Mouse (Mus musculus): ENCODE results near the gene Ccer2. TPM values are rescaled to one million over a fixed set of nuclear protein-coding genes. Genes with fewer than 3 reads are reported as not detected.

Gene Ccer2
- not detected in 4 replicates for total RNA-seq (2023)

DNA sequence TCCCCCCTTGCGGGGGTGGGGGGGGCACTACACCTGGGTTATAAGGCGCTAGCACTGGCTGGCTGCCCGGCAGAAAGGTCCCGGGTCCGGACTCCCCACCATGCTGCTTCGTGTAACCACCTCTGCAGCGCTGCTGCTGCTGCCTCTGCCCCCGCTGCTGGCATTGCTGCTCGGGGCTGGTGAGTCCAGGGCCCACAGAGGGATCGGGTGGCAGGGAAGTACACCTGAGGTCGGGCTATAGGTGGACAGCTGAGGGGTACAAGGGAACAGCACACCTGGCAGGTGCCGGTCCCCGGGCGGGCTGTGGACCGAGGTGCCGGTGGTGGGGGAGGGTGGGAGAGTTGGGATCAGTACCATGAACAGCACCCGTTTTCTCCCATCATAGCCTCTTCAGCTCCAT is at the start of gene Ccer2:
TSS of gene Ccer2 (plus strand) at position 96 of the 400 bp plus-strand sequence.

DNA sequence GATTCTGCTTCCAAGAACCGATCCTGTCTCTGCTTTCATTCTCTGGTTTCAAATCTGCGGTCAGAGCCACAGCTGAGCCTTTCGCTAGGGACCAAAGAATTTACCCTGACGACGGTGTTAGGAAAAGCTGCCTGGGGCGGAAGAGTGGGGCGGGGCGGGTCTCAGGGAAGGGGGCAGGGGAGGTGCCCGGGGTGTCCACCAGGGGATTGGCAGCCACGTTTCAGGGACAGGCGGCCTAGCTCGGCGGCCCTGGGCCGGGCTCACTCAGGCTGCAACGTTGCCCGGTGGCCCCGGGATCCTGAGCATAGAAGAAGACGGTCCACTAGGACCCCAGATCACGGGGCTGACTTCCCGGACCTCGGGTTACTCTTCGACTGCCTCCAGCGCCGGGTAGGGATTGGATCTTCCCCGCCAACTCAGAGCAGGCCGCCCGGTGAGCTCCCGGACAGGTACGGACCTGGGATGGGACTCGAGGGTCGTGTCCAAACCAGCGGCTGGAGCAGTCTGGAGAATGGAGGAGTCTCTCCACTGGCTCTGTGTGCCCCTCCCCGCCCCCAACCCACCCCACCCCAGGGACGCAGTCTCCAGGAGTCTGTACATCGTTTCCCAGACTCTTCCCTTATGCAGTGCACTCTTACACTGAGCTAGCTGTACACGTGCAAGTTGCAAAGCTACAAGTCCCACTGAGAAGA is 39.2 kb upstream of the Ccer2 start, which contains the start of gene Fbxo17:
TSS of gene Fbxo17 (plus strand) at position 215 of the 692 bp plus-strand sequence.

DNA sequence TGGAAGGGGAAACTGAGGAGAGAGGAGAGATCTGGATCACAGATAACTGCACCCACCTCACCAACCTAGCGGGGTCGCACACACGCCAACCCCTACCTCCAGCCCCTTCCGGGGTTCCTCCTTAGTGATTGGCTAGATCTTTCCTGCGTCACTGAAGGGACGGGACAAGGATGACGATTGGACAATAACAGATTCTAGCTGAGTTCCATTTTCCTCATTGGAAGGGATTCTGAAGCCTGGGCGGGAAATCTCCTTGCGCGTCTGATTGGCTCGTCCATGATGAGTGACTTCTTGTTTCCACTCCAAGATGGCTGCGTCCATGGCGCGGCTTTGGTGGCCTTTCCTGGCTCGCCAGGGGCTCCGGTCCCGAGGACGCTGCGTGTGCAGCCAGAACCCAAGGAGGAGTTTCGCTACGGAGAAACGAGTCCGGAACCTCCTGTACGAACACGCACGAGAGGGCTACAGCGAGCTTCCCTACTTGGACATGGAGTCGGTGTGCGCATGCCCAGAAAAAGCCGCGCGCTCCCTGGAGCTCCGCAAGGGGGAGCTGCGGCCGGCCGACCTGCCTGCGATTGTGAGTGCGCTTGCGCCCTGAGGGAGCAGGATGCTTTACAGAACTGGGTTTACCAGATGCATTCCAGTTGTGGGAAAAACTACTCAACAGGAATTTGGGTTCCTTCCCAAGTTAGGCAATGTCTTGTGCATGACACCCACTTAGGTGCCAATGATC is 14.1 kb upstream of the Ccer2 start, which contains the start of the genes Mrps12 and Sars2:
TSS of gene Mrps12 (minus strand) at position 112 of the 730 bp plus-strand sequence.
TSS of gene Sars2 (plus strand) at position 284 of the 730 bp plus-strand sequence.

DNA sequence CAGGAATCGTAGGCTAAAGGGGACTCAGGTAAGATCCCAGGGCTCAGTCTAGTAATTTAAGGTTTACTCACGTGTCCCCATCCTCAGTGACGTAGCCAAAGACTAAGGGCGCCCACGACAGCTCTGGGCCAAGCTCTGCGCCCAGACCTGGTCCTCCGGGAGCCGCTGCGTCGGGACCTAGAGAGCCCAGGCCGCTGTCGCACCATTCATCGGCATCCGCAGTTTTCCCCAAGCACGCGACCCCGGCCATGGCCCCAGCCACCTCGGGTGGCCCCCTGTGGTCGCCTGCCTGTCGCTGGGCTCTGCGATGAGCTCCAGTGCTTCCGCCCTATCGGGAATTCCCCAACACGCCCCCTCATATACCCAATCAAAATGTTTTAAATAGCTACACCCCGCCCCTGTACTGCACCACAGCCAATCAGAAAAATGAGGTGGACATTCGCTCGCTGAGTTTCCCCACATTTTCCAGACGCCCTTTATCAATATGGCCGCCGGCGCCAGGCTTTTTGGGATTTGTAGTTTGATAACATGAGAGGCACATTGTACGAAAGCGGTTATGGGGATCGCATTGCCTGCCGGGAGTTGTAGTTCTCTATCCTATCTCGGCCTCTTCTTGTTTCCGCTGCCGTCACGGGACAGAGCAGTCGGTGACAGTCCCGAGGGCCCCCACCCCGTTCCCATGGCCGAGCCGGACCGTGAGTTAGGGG is 10.4 kb downstream of the Ccer2 start, which contains the start of gene Sirt2:
TSS of gene Sirt2 (plus strand) at position 563 of the 707 bp plus-strand sequence.

DNA sequence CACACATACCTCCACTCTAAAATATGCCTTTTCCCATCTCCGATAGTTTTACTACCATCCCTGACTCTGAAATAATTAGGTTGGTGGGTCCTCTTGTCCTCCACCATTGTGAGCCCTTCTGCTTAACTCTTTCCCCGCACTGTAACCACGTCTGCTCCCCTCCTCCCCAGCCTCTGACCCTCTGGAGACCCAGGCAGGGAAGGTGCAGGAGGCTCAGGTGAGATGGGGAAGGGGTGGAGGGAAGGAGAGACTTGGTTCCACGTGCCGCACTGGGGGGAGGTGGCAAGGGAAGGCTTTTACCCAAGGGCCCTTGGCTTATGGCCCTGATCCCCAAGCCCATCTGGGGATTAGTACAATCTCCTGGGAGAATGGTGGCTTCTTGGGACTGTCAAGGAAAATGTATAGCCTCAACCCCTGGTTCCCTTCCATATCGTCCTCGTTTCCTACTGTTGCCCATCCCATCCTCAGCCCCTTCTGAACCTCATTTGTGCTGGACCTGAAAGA is 11.5 kb downstream of the Ccer2 start, which contains the start of gene Nfkbib:
TSS of gene Nfkbib (minus strand) at position 51 of the 504 bp plus-strand sequence.

DNA sequence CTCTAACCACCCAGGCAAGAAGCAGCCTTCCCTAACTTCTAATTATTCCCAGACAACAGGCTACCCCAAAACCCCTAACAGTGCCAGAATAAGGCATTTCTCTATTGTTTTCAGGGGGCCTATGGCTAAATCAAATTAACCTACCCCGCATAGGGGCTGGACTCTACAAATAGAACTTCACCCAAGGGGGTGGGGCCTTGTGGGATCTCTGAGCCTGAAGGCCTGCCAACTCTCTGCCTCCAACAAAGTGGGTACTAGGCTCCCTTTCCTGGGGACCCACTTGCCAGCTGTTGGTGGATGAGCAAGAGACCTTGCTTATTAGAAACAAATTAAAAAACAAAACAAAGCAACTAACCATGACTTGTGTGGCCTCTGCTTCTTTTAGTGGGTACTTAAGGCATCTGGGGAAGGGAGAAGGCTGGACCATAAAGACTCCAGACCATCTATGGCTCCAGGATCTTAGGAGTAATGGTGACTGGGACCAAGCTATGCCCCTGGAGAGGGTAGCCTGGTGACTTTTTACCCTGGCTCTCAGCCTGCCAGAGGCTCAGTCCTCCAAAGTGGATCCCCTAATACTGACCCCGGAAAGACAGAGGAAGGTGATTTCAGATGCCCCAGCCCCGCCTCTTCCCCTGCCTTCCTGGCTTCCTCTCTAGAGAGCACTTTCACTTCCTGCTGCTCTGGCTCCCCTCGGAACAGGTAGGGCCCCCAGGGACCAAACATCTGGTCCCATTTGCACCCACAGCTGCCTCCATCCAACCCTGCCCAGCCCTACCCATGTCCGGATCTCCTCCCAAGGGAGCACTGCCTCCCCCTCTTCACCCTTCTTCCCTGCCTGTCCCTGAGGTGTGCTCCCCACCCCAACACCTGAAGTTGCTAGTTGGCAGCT is 32.6 kb downstream of the Ccer2 start, which contains the start of gene Rinl:
TSS of gene Rinl (plus strand) at position 663 of the 889 bp plus-strand sequence.

DNA sequence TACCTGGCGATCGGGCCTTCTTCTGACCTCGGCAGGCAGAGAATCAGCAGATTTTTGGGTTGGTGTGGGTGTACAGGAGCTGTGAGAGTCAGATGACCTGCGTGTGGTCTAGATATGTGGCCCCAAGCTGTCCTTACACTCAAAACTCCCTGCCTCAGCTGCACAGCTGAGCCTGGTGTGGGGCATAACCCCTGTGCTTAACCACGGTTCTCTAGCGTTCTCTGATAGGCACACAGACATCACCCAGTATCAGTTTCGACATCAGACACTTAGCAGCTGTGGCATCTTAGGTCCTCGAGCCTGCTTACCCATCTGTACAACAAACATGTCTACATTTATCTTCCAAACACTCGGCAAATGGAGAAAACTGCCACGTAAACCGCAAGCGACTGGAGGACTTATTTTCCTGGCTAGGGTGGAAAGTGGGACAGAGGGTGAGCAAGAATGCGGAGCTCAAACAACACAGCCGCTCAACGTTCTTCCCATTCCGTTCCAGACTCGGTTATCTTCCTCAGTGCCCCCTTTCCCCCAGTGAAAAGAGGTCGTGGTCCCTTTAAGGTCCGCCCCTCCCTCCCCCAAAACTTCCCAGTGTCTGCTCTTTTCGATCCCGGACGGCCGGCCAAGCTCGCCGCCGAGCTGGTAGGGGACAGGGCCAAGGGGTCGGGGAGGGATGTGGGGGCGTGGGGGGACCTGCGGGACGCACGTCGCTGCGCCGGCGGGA is 52.4 kb downstream of the Ccer2 start, which contains the start of gene Hnrnpl:
TSS of gene Hnrnpl (plus strand) at position 321 of the 721 bp plus-strand sequence.

Other genes with a start within 250 kb of the Ccer2 start
- gene Ifnl2, start 245.7 kb upstream of the Ccer2 start, total RNA-seq (2023) = not detected in 4 replicates
- not detected in 4 replicates for gene Ifnl3, start 233.3 kb upstream of the Ccer2 start, total RNA-seq (2023)
- gene Sycn, start 215.3 kb upstream of the Ccer2 start, total RNA-seq (2023) = not detected in 4 replicates
- not detected in 4 replicates for gene Nccrp1, start 208.9 kb upstream of the Ccer2 start, total RNA-seq (2023)
- gene Samd4b, start 158.0 kb upstream of the Ccer2 start, total RNA-seq (2023) = 48.1 to 61.6 TPM (median 56.1 TPM) in 4 replicates
- gene Pak4, start 158.0 kb upstream of the Ccer2 start, total RNA-seq (2023) = 11.4 to 15.2 TPM (median 14.0 TPM) in 4 replicates
- not detected in 4 replicates for gene Acp7, start 124.8 kb upstream of the Ccer2 start, total RNA-seq (2023)
- gene Fbxo27, start 63.3 kb upstream of the Ccer2 start, total RNA-seq (2023) = 0.30 to 2.2 TPM (median 0.89 TPM) in 3 of 4 replicates, not detected in the other
- 0.76 to 1.9 TPM (median 1.1 TPM) in 4 replicates for gene Fbxo17, start 39.4 kb upstream of the Ccer2 start, total RNA-seq (2023)
- gene Mrps12, start 14.4 kb upstream of the Ccer2 start, total RNA-seq (2023) = 16.7 to 28.3 TPM (median 18.1 TPM) in 4 replicates
- 15.6 to 19.8 TPM (median 17.8 TPM) in 4 replicates for gene Sars2, start 14.2 kb upstream of the Ccer2 start, total RNA-seq (2023)
- 76.6 to 88.4 TPM (median 81.9 TPM) in 4 replicates for gene Sirt2, start 10.6 kb downstream of the Ccer2 start, total RNA-seq (2023)
- gene Nfkbib, start 11.3 kb downstream of the Ccer2 start, total RNA-seq (2023) = 87.4 to 99.7 TPM (median 92.5 TPM) in 4 replicates
- gene Rinl, start 32.8 kb downstream of the Ccer2 start, total RNA-seq (2023) = 7.0 to 10.9 TPM (median 8.4 TPM) in 4 replicates
- 570 to 598 TPM (median 582 TPM) in 4 replicates for gene Hnrnpl, start 52.4 kb downstream of the Ccer2 start, total RNA-seq (2023)
- 42.6 to 53.3 TPM (median 47.9 TPM) in 4 replicates for gene Ech1, start 69.0 kb downstream of the Ccer2 start, total RNA-seq (2023)
- 11.0 to 15.2 TPM (median 12.8 TPM) in 4 replicates for gene Lgals4, start 77.7 kb downstream of the Ccer2 start, total RNA-seq (2023)
- gene Lgals7, start 107.7 kb downstream of the Ccer2 start, total RNA-seq (2023) = not detected in 4 replicates
- not detected in 4 replicates for gene Capn12, start 125.2 kb downstream of the Ccer2 start, total RNA-seq (2023)
- gene Actn4, start 206.2 kb downstream of the Ccer2 start, total RNA-seq (2023) = 105 to 121 TPM (median 115 TPM) in 4 replicates
- 234 to 267 TPM (median 257 TPM) in 4 replicates for gene Eif3k, start 225.7 kb downstream of the Ccer2 start, total RNA-seq (2023)
- 339 to 367 TPM (median 355 TPM) in 4 replicates for gene Map4k1, start 225.9 kb downstream of the Ccer2 start, total RNA-seq (2023)

Measured in B cell, adult 62 days (primary cell).